Mouse (Mus musculus): ENCODE measurements around the gene Erc1. TPM values are rescaled to one million over a fixed set of nuclear protein-coding genes. Genes with fewer than 3 reads are reported as not detected.

Gene Erc1
- polyA plus RNA-seq, 1 experiment from 2014 or later = 13.9 TPM

Other genes starting within 250 kb of the Erc1 start
- 13.8 and 14.5 TPM in 2 replicates for gene Rad52, start 54.5 kb upstream of the Erc1 start, polyA plus RNA-seq (2015; fragmentation: Nextera tagmentation; extraction: Ambion mirVana)
- 57.4 and 70.9 TPM in 2 replicates for gene Wnk1, start 190.5 kb upstream of the Erc1 start, polyA plus RNA-seq (2015; fragmentation: Nextera tagmentation; extraction: Ambion mirVana)
- gene Ninj2, start 245.2 kb upstream of the Erc1 start, polyA plus RNA-seq (2015; fragmentation: Nextera tagmentation; extraction: Ambion mirVana) = 0.15 TPM in 1 of 2 replicates, not detected in the other